Mouse (Mus musculus) heart, embryonic 11.5 days (tissue): ENCODE data around the gene Sestd1. TPM values are rescaled to one million over a fixed set of nuclear protein-coding genes. Genes with fewer than 3 reads are reported as not detected.

Source experiments
- ATAC-seq: fragments of 200-750 bp; cut with Nextera tagmentation; replicated peaks from 2 replicates; pipeline ENCODE4 v1.8.0; 2017; ENCODE audit warnings: moderate library complexity; ENCODE audit not compliant: insufficient number of reproducible peaks, low FRiP score, low TSS enrichment
- H3K27ac ChIP-seq: fragments of 300-500 bp; sonication (generic); 2 replicates; pipeline ENCODE4 v1.5.1; 2014; ENCODE audit warnings: mild to moderate bottlenecking, low read depth, low read length
- H3K27me3 ChIP-seq: fragments of 300-500 bp; sonication (generic); 2 replicates; pipeline ENCODE4 v1.6.1; 2014; ENCODE audit warnings: mild to moderate bottlenecking, low read length, mixed read lengths; ENCODE audit not compliant: control insufficient read depth, insufficient read depth
- H3K36me3 ChIP-seq: fragments of 300-500 bp; sonication (generic); 2 replicates; pipeline ENCODE4 v1.6.1; 2014; ENCODE audit warnings: mild to moderate bottlenecking, low read length, moderate library complexity, mixed read lengths; ENCODE audit not compliant: control insufficient read depth, insufficient read depth
- H3K4me1 ChIP-seq: fragments of 300-500 bp; sonication (generic); 2 replicates; pipeline ENCODE4 v1.6.1; 2014; ENCODE audit warnings: low read length; ENCODE audit not compliant: control insufficient read depth, insufficient read depth
- H3K4me2 ChIP-seq: fragments of 300-500 bp; sonication (generic); 2 replicates; pipeline ENCODE4 v1.6.1; 2014; ENCODE audit warnings: mild to moderate bottlenecking, moderate library complexity
- H3K4me3 ChIP-seq: fragments of 300-500 bp; sonication (generic); 2 replicates; pipeline ENCODE4 v1.5.1; 2014; ENCODE audit warnings: low read depth, low read length
- H3K9ac ChIP-seq: fragments of 300-500 bp; sonication (generic); 2 replicates; pipeline ENCODE4 v1.6.1; 2014; ENCODE audit warnings: mild to moderate bottlenecking, low read depth, low read length, moderate library complexity
- H3K9me3 ChIP-seq: fragments of 300-500 bp; sonication (generic); replicated peaks from 2 replicates; pipeline ENCODE4 v1.6.1; 2016; ENCODE audit warnings: low read length; ENCODE audit not compliant: control insufficient read depth
- WGBS: fragments of 180-500 bp; shearing (Covaris S2); extraction: QIAGEN DNeasy Blood & Tissue Kit; methylation state at CpG from one replicate; pipeline ENCODE4 v1.1.7; 2014; ENCODE audit not compliant: insufficient replicate concordance; 5-methylcytosine and 5-hydroxymethylcytosine counted together
- polyA plus RNA-seq: library from polyadenylated mRNA; unstranded; fragments of >200 nt; fragmentation: Nextera tagmentation; extraction: Ambion mirVana; gene quantifications from 2 replicates; pipeline ENCODE4 v1.2.1, GENCODE M21; 2014

Gene Sestd1
- polyA plus RNA-seq, 1 experiment from 2014 or later = 12.9 TPM

DNA sequence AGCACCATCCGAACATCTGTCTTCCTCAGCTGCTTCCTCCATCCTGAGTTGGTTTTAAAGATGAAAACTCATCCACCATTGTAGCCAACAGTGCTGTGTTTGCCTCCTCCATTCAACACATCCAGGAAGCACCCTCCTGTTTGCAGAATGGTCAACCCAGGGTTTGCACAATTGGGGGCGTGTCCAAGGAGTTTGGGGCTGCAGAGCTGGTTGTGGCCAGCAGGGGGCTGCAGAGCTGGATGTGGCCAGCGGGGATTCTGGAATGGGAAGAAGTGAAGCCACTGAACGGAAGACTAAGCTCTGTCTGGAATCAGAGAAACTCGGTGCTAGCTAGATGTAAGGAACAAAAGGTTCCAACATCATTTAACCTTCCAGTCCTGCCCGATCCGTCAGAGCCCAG, 28.9 kb upstream of the Sestd1 start:
- no peak overlapping the region for H3K4me2 ChIP-seq
- WGBS = 54% methylated on average over 7 of the region's 7 CpGs
- ATAC-seq = no peak

DNA sequence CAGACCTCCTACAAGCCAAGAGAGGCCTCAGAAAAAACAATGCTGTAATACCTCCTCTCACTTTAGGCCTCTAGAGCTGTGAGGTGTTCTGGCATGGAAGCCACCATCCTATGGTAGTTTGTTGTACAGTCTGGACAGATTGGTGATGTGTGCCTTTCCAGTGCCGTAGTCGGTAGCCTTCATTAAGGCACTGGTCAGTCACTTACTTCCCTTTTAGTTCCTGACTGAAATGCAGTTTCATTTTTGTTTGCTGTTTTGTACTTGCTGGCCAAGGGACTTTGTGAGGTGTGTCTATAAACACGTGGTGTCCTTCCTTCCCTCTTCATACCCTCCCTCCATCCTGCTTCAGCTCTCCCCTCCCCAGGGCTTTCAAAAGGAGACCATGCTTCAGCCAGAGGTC, 24.1 kb upstream of the Sestd1 start:
- no peak for ATAC-seq
- Histone ChIP-seq H3K4me3 (no peak overlapping the region), H3K9ac (no peak overlapping the region), H3K27me3 (no peaks in the 10 kb centered on the region), H3K4me1 (no peaks in the 10 kb centered on the region), H3K4me2 (no peak overlapping the region), H3K9me3 (no peaks in the 10 kb centered on the region), H3K36me3 (no peaks in the 10 kb centered on the region), H3K27ac (no peak overlapping the region)
- 72% methylated on average over 3 of the region's 3 CpGs for whole genome bisulfite sequencing

More for the DNA sequence above, 28.9 kb upstream of the Sestd1 start:
- H3K27me3 ChIP-seq = no peaks in the 10 kb centered on the region
- no peaks in the 10 kb centered on the region for H3K36me3 ChIP-seq
- no peak overlapping the region for H3K4me3 ChIP-seq
- H3K4me1 ChIP-seq = no peaks in the 10 kb centered on the region; the same call in 1 of the 2 replicates
- H3K27ac ChIP-seq = no peak overlapping the region
- H3K9me3 ChIP-seq = no peaks in the 10 kb centered on the region
- no peak overlapping the region for H3K9ac ChIP-seq

DNA sequence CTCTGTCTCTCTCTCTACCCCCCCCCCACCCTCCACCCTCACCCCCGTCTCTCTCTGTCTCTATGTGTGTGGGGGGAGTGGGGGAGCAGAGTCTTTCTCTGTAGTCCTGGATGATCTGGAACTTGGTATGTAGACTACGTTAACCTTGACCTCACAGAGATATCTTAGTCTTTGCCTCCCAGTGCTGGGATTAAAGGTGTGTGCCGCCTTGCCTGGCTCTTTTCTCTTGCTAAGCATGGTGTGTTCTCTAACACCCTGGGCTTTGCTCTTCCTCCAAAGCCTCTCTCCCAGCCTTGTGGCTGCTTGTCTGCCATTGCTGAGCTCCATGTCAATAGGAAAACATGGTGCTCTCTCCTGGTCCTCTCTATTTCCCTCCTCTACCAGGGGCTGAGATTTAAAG, 23.3 kb upstream of the Sestd1 start:
- Histone ChIP-seq H3K36me3 (no peaks in the 10 kb centered on the region), H3K27me3 (no peaks in the 10 kb centered on the region), H3K9ac (no peak overlapping the region), H3K4me3 (no peak overlapping the region), H3K27ac (no peak overlapping the region), H3K9me3 (no peaks in the 10 kb centered on the region), H3K4me1 (no peaks in the 10 kb centered on the region), H3K4me2 (no peak overlapping the region)
- ATAC-seq = no peak
- 62% methylated on average over 3 of the region's 3 CpGs for WGBS

DNA sequence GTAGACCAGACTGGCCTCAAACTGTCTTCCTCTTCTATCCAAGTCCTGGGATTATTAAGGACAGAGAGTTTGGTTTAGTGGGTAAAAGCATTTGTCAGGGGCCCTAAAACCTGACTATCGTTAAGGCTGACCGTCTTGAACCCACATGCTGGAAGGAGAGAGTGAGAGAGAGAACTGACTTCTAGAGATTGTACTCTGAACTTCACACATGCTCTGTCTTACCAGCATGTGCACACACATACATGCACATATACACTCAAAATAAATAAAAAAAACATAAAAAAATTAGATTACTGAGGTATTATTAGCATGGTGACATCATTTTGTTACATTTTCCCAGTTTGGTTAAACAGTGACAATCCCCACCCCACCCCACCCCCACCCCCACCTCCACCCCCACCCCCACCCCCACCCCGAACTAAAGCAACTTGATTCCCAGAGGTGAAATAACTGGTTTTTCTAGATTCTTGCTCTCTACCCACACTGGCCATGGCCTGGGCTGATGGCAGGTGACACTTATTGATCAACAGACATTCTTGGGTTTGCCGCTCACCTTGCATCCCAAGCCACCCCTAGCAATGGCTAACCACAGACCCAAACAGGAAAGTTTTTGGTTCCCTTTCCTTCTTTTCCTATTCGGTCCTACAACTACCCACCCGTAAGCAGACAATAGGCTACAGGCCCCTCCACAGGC, 22.4 kb upstream of the Sestd1 start:
- Histone ChIP-seq H3K9me3 (no peaks in the 10 kb centered on the region), H3K27ac (no peak overlapping the region), H3K27me3 (no peaks in the 10 kb centered on the region), H3K4me2 (no peak overlapping the region), H3K36me3 (no peaks in the 10 kb centered on the region), H3K9ac (no peak overlapping the region), H3K4me3 (no peak overlapping the region), H3K4me1 (no peaks in the 10 kb centered on the region)
- 77% methylated on average over 6 of the region's 6 CpGs for WGBS
- ATAC-seq = no peak

DNA sequence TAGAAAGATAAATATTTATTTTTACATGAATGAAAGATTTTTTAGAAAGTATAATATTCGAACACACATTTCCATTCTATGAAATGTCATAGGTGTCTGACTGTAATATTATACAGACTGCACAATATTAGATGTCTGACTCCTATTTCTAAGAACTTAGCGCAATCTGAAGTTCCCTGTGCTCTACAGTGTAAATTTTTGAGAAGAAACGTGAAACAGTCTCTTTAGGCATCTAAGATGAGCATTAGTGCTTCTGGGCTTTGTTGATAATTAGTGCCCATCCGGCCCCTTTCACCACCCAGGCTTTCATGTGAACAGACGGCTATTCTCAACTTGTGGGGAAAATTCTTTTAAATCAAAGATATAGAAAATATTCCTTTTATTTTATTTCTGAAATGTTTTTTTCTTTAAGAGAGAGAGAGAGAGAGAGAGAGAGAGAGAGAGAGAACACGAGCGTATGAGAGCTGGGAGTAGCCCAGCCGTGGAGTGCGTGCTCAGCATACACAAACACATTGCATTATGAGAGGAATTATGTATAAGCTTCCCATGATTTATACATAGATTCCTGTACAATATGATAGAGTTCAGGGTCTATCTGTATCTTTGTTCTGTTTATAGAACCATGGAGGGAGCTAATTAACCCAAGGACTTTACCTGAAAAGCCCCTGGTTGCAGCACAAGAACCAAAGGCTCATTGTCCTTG, 21.4 kb upstream of the Sestd1 start:
- Histone ChIP-seq H3K27me3 (no peaks in the 10 kb centered on the region), H3K4me3 (no peak overlapping the region), H3K9ac (no peak overlapping the region), H3K4me2 (no peak overlapping the region), H3K36me3 (no peaks in the 10 kb centered on the region), H3K9me3 (no peaks in the 10 kb centered on the region), H3K27ac (no peak overlapping the region), H3K4me1 (no peaks in the 10 kb centered on the region)
- no peak for ATAC-seq
- 68% methylated on average over 9 of the region's 9 CpGs for WGBS

DNA sequence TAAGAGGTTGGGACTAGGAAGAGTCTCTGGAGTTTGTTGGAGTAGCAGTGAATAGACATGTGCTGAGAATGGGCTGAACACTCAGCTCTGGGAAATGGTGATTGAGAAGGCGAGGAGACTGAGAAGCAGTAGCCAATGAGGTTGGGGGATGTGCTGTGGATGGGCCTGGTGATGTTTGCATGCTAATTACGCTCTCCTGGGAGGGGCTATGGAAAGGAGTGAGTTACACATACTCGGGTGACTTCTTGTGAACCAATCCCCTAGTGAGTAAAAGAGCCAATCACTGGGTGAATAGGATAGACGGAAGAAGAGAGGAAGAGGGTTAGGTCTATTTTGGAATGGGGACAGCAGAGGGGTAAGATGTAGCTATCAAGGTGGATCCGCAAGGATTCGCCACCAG, 9.3 kb upstream of the Sestd1 start:
- H3K27ac ChIP-seq = no peak overlapping the region
- WGBS = 68% methylated on average over 6 of the region's 6 CpGs
- no peak for ATAC-seq

DNA sequence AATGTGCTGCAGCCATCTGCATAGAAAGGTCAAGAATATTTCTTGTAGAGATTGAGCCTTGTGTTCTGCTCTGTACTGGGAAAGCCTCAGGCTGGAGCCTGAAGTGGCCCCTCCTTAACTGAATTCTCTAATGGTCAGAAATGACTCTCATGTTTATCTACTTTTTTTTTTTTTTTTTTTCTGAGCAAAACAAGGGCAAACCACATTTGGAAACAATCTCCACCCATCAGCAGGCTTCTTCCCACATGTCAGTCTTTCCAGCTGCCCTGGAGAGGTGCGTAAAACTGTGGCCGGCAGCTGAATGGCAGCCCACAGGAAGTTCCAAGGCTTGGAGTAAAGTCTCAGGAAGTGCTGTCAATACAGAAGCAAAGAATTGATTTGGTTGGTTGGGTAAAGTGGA, 6.4 kb upstream of the Sestd1 start:
- H3K9me3 ChIP-seq = no peaks in the 10 kb centered on the region
- no peak overlapping the region for H3K27ac ChIP-seq
- H3K36me3 ChIP-seq = no peaks in the 10 kb centered on the region
- no peak for ATAC-seq
- no peaks in the 10 kb centered on the region for H3K4me1 ChIP-seq
- H3K4me3 ChIP-seq = no peak overlapping the region
- no peaks in the 10 kb centered on the region for H3K27me3 ChIP-seq
- no peak overlapping the region for H3K4me2 ChIP-seq
- WGBS = 43% methylated on average over 2 of the region's 2 CpGs
- no peak overlapping the region for H3K9ac ChIP-seq

More for the DNA sequence above, 9.3 kb upstream of the Sestd1 start:
- H3K9me3 ChIP-seq = no peaks in the 10 kb centered on the region
- H3K27me3 ChIP-seq = no peaks in the 10 kb centered on the region
- H3K4me3 ChIP-seq = no peak overlapping the region
- no peak overlapping the region for H3K9ac ChIP-seq
- no peak overlapping the region for H3K4me2 ChIP-seq
- H3K4me1 ChIP-seq = no peaks in the 10 kb centered on the region
- no peaks in the 10 kb centered on the region for H3K36me3 ChIP-seq

DNA sequence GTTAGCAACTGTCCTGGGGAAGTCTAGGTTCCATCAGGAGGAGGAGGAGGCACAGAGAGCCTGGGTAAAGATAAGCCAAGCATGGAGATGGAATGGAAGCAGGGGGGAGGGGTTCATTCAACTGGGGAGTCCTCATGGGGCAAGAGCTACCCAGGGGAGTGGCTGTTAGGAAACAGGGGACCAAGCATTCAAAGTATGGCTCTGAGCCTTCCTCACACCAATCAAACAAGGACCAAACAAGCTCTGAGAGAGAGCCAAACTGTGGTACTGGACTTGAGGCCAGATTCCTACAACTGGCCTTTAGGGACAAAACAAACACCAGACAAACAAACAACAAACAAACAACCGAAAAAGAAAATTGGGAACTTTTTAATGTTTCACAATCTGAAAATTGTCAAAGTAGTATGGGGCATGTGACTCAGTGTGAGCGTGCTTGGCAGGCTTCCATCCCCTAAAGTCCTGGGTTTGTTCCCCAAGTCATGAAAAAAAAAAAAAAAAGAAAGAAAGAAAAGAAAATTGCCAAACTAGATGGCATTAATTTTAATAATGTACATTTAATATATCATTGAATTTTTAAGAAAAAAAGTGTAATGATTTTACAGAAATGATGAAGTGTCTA, 4.0 kb upstream of the Sestd1 start:
- Histone ChIP-seq H3K4me2 (no peak overlapping the region), H3K9ac (no peak overlapping the region), H3K4me1 (peaks cover 5% of the 10 kb centered on the region; the same call in 1 of the 2 replicates), H3K36me3 (no peaks in the 10 kb centered on the region), H3K9me3 (no peaks in the 10 kb centered on the region), H3K27me3 (no peaks in the 10 kb centered on the region), H3K4me3 (no peak overlapping the region), H3K27ac (no peak overlapping the region)
- 79% methylated on average over 2 of the region's 2 CpGs for WGBS
- no peak for ATAC-seq
